14 mouse cellular contexts compared by ENCODE assay signal in genomic region chr3:55758297-55758696, GRCm38 (mm10). TPM values are rescaled to one million over a fixed set of nuclear protein-coding genes. Genes with fewer than 3 reads are reported as not detected.
A peak's percentile ranks its signal among the peaks of the same experiment; 100 is the strongest.
DNase-seq lines count a peak whose midpoint lies in the region; ATAC-seq and TF ChIP-seq lines count a peak whose summit lies in the region.
"Had no signal": no experiment of that assay in that cellular context is flagged by ENCODE, and none has a peak within 500 bp of the region (broad histone marks: within the 10 kb centered on the region; RNA-seq: fewer than 3 reads in every experiment).

No protein-coding gene starts in this region.

- H3K9ac ChIP-seq in forebrain, postnatal 0 days = no peak overlapping the region
- H3K9ac ChIP-seq in forebrain, embryonic 11.5 days (ENCODE audit: low read length) = no peak overlapping the region
- no peak overlapping the region for H3K9ac ChIP-seq in liver, postnatal 0 days (replicated peaks)
- H3K9ac ChIP-seq in liver, embryonic 12.5 days = no peak overlapping the region
- H3K9ac ChIP-seq in hindbrain, embryonic 16.5 days (ENCODE audit: low read depth, low read length) = no peak overlapping the region

- H3K27me3 ChIP-seq in forebrain, postnatal 0 days (ENCODE audit: insufficient read depth, low read length) = no peaks in the 10 kb centered on the region
- peaks cover 61% of the 10 kb centered on the region for H3K27me3 ChIP-seq in forebrain, embryonic 11.5 days (ENCODE audit: control insufficient read depth, insufficient read depth, low read length)
- no peaks in the 10 kb centered on the region for H3K27me3 ChIP-seq in liver, postnatal 0 days (ENCODE audit: insufficient read depth, low read length)
- H3K27me3 ChIP-seq in liver, embryonic 12.5 days (replicated peaks) = no peaks in the 10 kb centered on the region
- H3K27me3 ChIP-seq in hindbrain, embryonic 16.5 days (replicated peaks; ENCODE audit: control insufficient read depth, insufficient read depth, low read length) = no peaks in the 10 kb centered on the region
- H3K27me3 ChIP-seq: CH12.LX had no signal

- no peak for DNase-seq in forebrain, postnatal 0 days
- DNase-seq in forebrain, embryonic 11.5 days (ENCODE audit: low spot score) = no peak
- DNase-seq in liver, postnatal 0 days = no peak
- peak; percentile 67 for DNase-seq in brain, adult 2 months (ENCODE audit: low read depth, low spot score)
- DNase-seq in adrenal gland, postnatal 36 days = no peak
- no peak for DNase-seq in frontal cortex, postnatal 14 days (ENCODE audit: low spot score in 2 of 2)
- DNase-seq: kidney, adult 8-10 months; lung, adult 18-20 months; right cerebral cortex, postnatal 4 days had no signal

- H3K4me2 ChIP-seq in forebrain, postnatal 0 days (ENCODE audit: low read depth) = no peak overlapping the region
- H3K4me2 ChIP-seq in forebrain, embryonic 11.5 days (ENCODE audit: low read depth, low read length, severe bottlenecking) = no peak overlapping the region
- no peak overlapping the region for H3K4me2 ChIP-seq in liver, postnatal 0 days (ENCODE audit: low read depth, low read length)
- no peak overlapping the region for H3K4me2 ChIP-seq in liver, embryonic 12.5 days
- no peak overlapping the region for H3K4me2 ChIP-seq in hindbrain, embryonic 16.5 days (ENCODE audit: low read length)

- no peaks in the 10 kb centered on the region for H3K36me3 ChIP-seq in forebrain, postnatal 0 days (ENCODE audit: insufficient read depth)
- no peaks in the 10 kb centered on the region for H3K36me3 ChIP-seq in forebrain, embryonic 11.5 days (ENCODE audit: control insufficient read depth, insufficient read depth, low read length)
- H3K36me3 ChIP-seq in liver, postnatal 0 days (replicated peaks; ENCODE audit: insufficient read depth, low read length) = no peaks in the 10 kb centered on the region
- H3K36me3 ChIP-seq in liver, embryonic 12.5 days = no peaks in the 10 kb centered on the region
- no peaks in the 10 kb centered on the region for H3K36me3 ChIP-seq in hindbrain, embryonic 16.5 days (ENCODE audit: control insufficient read depth, insufficient read depth, low read length)
- H3K36me3 ChIP-seq: heart, embryonic 10.5 days had no signal

- WGBS in forebrain, postnatal 0 days = 32% methylated on average over 8 of the region's 8 CpGs
- WGBS in forebrain, embryonic 11.5 days = 72% methylated on average over 8 of the region's 8 CpGs
- 63% methylated on average over 8 of the region's 8 CpGs for WGBS in liver, postnatal 0 days (ENCODE audit: insufficient replicate concordance)
- 58% methylated on average over 8 of the region's 8 CpGs for WGBS in liver, embryonic 12.5 days (ENCODE audit: insufficient replicate concordance)
- 37% methylated on average over 8 of the region's 8 CpGs for WGBS in hindbrain, embryonic 16.5 days

- ATAC-seq in forebrain, postnatal 0 days = no peak
- ATAC-seq in forebrain, embryonic 11.5 days (replicated peaks; ENCODE audit: low FRiP score) = no peak
- no peak for ATAC-seq in liver, postnatal 0 days
- no peak for ATAC-seq in liver, embryonic 12.5 days
- peak; percentile 40; the same call in 1 of the 2 replicates for ATAC-seq in hindbrain, embryonic 16.5 days
- ATAC-seq: forebrain, embryonic 16.5 days had no signal

- H3K4me1 ChIP-seq in forebrain, postnatal 0 days (ENCODE audit: insufficient read depth) = 0 out of 2 replicates have a peak, but pooled peaks cover 9% of the 10 kb centered on the region
- H3K4me1 ChIP-seq in forebrain, embryonic 11.5 days (replicated peaks; ENCODE audit: control insufficient read depth, insufficient read depth, low read length) = peaks cover 2% of the 10 kb centered on the region; the same call in 1 of the 2 replicates
- H3K4me1 ChIP-seq in liver, postnatal 0 days (ENCODE audit: insufficient read depth) = no peaks in the 10 kb centered on the region
- H3K4me1 ChIP-seq in liver, embryonic 12.5 days = no peaks in the 10 kb centered on the region
- peaks cover 23% of the 10 kb centered on the region for H3K4me1 ChIP-seq in hindbrain, embryonic 16.5 days (ENCODE audit: control insufficient read depth, insufficient read depth, low read depth, low read length)

- peak; percentile 40; the same call in 1 of the 2 replicates for TF ChIP-seq CTCF in forebrain, postnatal 0 days (IDR thresholded peaks at IDR 0.05; ENCODE audit: low read depth)
- TF ChIP-seq CTCF in liver, postnatal 0 days (IDR thresholded peaks at IDR 0.05; ENCODE audit: low read depth) = 0 out of 2 replicates have a peak, but pooled peaks have one; percentile 11

- TF ChIP-seq EP300 in liver, postnatal 0 days (IDR thresholded peaks at IDR 0.05; ENCODE audit: low read depth) = no peak

- no peak overlapping the region for H3K27ac ChIP-seq in forebrain, postnatal 0 days (ENCODE audit: low read depth, low read length)
- no peak overlapping the region for H3K27ac ChIP-seq in forebrain, embryonic 11.5 days (ENCODE audit: low read depth, low read length)
- H3K27ac ChIP-seq in liver, postnatal 0 days (ENCODE audit: low read depth) = no peak overlapping the region
- H3K27ac ChIP-seq in liver, embryonic 12.5 days = no peak overlapping the region
- H3K27ac ChIP-seq in hindbrain, embryonic 16.5 days (ENCODE audit: low read depth, low read length) = peak overlapping the region; percentile 59; the same call in 1 of the 2 replicates
- H3K27ac ChIP-seq: heart, embryonic 10.5 days had no signal

- H3K4me3 ChIP-seq in forebrain, postnatal 0 days (ENCODE audit: low read depth, low read length) = no peak overlapping the region
- no peak overlapping the region for H3K4me3 ChIP-seq in forebrain, embryonic 11.5 days (ENCODE audit: low read depth, low read length)
- no peak overlapping the region for H3K4me3 ChIP-seq in liver, postnatal 0 days (ENCODE audit: low read depth, low read length)
- no peak overlapping the region for H3K4me3 ChIP-seq in liver, embryonic 12.5 days
- H3K4me3 ChIP-seq in hindbrain, embryonic 16.5 days (ENCODE audit: low read length) = no peak overlapping the region
- H3K4me3 ChIP-seq: heart, embryonic 10.5 days had no signal

- no peaks in the 10 kb centered on the region for H3K9me3 ChIP-seq in forebrain, postnatal 0 days (ENCODE audit: low read length)
- H3K9me3 ChIP-seq in forebrain, embryonic 11.5 days (ENCODE audit: control insufficient read depth, low read length) = no peaks in the 10 kb centered on the region
- no peaks in the 10 kb centered on the region for H3K9me3 ChIP-seq in liver, postnatal 0 days (ENCODE audit: low read length)
- H3K9me3 ChIP-seq in liver, embryonic 12.5 days (replicated peaks) = no peaks in the 10 kb centered on the region
- H3K9me3 ChIP-seq in hindbrain, embryonic 16.5 days (ENCODE audit: control insufficient read depth, low read length) = no peaks in the 10 kb centered on the region
- H3K9me3 ChIP-seq: heart, embryonic 10.5 days had no signal

RNA-seq across cellular contexts. Expression of gene Mab21l1, which starts 24.0 kb away (rescaled TPM):
- total RNA-seq in forebrain, postnatal 0 days (2014; rRNA removed) = 8.9 and 16.9 TPM in 2 replicates
- polyA plus RNA-seq in forebrain, postnatal 0 days (2015; fragmentation: Nextera tagmentation; extraction: Ambion mirVana) = 10.0 and 13.5 TPM in 2 replicates
- 16.6 and 20.5 TPM in 2 replicates for polyA plus RNA-seq in forebrain, embryonic 11.5 days (2014; fragmentation: Nextera tagmentation; extraction: Ambion mirVana)
- not detected in 2 replicates for polyA plus RNA-seq in liver, postnatal 0 days (2015; fragmentation: Nextera tagmentation; extraction: Ambion mirVana)
- polyA plus RNA-seq in liver, embryonic 12.5 days (2016; fragmentation: Nextera tagmentation; extraction: Ambion mirVana) = 0.20 and 0.26 TPM in 2 replicates
- polyA plus RNA-seq in hindbrain, embryonic 16.5 days (2015; fragmentation: Nextera tagmentation; extraction: Ambion mirVana) = 160 TPM in 2 replicates
- total RNA-seq in adrenal gland, postnatal 36 days (2021) = 1 to 10 TPM; 1.1 TPM
- total RNA-seq: CH12.LX had no signal
